Mouse (Mus musculus) hindlimb bud, embryonic 11.5 days (tissue): ENCODE data around the gene Erc2.

ENCODE experiments used
- DNase-seq: peaks from one replicate; pipeline ENCODE4 v3.0.0-alpha.2; 2012; ENCODE audit warnings: low read depth, low spot score; ENCODE audit errors: extremely low spot score

The Erc2 gene

GRCm38 (mm10) chr14:28417019-28417418 is 794.8 kb downstream of the Erc2 start:
- no peak for DNase-seq

GRCm38 (mm10) chr14:28418497-28418896 is 796.3 kb downstream of the Erc2 start:
- peak; percentile 54 for DNase-seq

GRCm38 (mm10) chr14:28419188-28419587 is 797.0 kb downstream of the Erc2 start:
- no peak for DNase-seq

GRCm38 (mm10) chr14:28420596-28420995 is 798.4 kb downstream of the Erc2 start:
- DNase-seq: no peak

GRCm38 (mm10) chr14:28426610-28427009 is 804.4 kb downstream of the Erc2 start:
- DNase-seq: no peak

GRCm38 (mm10) chr14:28431703-28432309 is 809.6 kb downstream of the Erc2 start:
- DNase-seq: no peak

GRCm38 (mm10) chr14:28434996-28435395 is 812.8 kb downstream of the Erc2 start:
- DNase-seq: no peak

- no peak for DNase-seq
Observed at GRCm38 (mm10) chr14:28439171-28439570, 816.9 kb downstream of the Erc2 start.

GRCm38 (mm10) chr14:28441240-28441967 is 819.2 kb downstream of the Erc2 start:
- DNase-seq: no peak

- no peak for DNase-seq
Observed at GRCm38 (mm10) chr14:28443254-28443944, 821.2 kb downstream of the Erc2 start.

- DNase-seq: no peak
Observed at GRCm38 (mm10) chr14:28445737-28446136, 823.5 kb downstream of the Erc2 start.

GRCm38 (mm10) chr14:28451771-28452170 is 829.5 kb downstream of the Erc2 start:
- no peak for DNase-seq

- no peak for DNase-seq
Observed at GRCm38 (mm10) chr14:28456372-28457076, 834.3 kb downstream of the Erc2 start.

GRCm38 (mm10) chr14:28457428-28457827 is 835.2 kb downstream of the Erc2 start:
- DNase-seq: no peak

- DNase-seq: no peak
Observed at GRCm38 (mm10) chr14:28467956-28468355, 845.7 kb downstream of the Erc2 start.

GRCm38 (mm10) chr14:28469696-28470095 is 847.5 kb downstream of the Erc2 start:
- no peak for DNase-seq

GRCm38 (mm10) chr14:28470212-28470611 is 848.0 kb downstream of the Erc2 start:
- no peak for DNase-seq

GRCm38 (mm10) chr14:28475012-28475411 is 852.8 kb downstream of the Erc2 start:
- DNase-seq: no peak

GRCm38 (mm10) chr14:28475421-28475820 is 853.2 kb downstream of the Erc2 start:
- no peak for DNase-seq

- no peak for DNase-seq
Observed at GRCm38 (mm10) chr14:28476746-28477145, 854.5 kb downstream of the Erc2 start.

- no peak for DNase-seq
Observed at GRCm38 (mm10) chr14:28480866-28481265, 858.6 kb downstream of the Erc2 start.
